Mouse (Mus musculus): ENCODE measurements around the gene Trpm1. TPM values are rescaled to one million over a fixed set of nuclear protein-coding genes. Genes with fewer than 3 reads are reported as not detected.

Gene Trpm1
- total RNA-seq, 2 experiments from 2014 or later: 0.27 to 0.35 TPM

DNA sequence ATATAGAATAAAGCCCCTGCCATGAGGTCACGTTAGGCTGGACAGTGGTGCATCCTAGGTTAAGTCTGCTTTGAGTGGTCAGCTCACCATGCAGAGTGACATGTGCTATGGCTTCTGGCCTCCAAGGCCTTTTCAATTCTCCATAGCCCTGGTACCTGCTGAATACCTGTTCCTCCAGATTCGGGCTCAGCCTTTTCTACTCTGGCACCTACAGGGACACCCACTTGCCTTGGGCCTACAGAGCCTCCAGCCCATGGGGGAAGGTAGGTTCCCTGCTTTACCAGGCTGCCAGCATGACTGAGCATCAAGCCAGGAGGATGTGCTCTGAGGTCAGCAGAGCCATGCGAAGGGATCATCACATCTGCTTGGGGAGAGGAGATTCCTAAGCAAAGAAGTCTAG lies 9.5 kb downstream of the Trpm1 start:
- no peak for DNase-seq (ENCODE audit: extremely low spot score in 1 of 2, low spot score in 1 of 2)

DNA sequence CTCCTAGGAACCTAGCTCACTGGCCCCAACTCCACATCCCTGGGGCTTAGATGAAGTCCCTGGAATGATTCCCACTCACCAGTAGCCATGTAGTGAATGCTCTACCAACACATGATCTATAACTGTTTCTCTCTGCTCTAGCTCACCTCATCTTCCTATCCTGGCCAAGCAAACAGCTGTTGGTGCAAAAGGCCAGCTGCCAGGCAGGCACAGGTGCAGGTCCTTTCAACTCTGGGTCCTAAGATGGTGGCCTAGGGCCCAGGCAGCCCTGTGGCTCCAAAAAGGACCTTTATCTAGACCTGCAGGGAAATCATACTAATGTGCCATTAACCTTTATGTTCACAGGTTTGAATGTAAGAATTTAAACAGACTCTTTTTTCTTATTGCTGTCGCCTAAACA lies 10.3 kb downstream of the Trpm1 start:
- no peak for DNase-seq (ENCODE audit: extremely low spot score in 1 of 2, low spot score in 1 of 2)

DNA sequence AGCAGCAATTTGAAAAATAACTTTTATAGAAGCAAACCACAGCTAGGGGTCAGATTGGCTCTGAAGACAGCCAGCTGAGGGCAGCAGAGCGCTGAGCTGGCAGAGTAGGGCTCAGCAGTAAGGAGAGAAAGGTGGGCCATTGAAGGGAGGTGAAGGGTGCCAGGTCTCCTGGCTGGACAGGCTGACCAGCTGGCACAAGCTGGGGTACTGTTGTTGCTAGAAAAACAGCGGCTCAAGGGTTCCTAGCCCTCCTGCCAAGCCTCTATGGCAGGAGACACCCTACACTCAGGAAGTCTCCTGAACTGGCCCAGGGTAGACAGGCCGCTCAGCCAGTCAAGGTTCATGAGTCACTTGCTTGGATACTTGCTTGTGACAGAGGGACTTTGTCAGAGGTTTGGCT lies 11.4 kb downstream of the Trpm1 start:
- peak in 1 of 2 experiments; percentile 68 for DNase-seq (ENCODE audit: extremely low spot score in 1 of 2, low spot score in 1 of 2)

DNA sequence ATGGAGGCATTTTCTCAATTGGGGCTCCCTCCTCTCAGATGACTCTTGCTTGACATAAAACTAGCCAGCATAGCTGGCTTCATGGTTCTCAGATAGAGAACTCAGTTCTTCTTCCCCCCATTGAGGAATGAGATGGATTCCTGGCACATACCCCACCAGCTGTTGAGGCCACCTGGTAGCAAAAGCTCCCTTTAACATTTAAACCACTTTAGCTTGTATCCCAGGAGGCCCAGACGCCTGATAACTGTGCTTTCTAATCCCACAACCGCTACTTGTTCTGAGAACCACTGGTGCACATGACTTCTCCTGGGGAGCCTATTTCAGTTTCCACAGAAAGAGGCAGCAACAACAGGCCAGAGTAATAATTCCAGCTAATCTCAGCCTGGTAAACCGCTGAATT lies 12.4 kb downstream of the Trpm1 start:
- DNase-seq (ENCODE audit: extremely low spot score in 1 of 2, low spot score in 1 of 2): no peak

DNA sequence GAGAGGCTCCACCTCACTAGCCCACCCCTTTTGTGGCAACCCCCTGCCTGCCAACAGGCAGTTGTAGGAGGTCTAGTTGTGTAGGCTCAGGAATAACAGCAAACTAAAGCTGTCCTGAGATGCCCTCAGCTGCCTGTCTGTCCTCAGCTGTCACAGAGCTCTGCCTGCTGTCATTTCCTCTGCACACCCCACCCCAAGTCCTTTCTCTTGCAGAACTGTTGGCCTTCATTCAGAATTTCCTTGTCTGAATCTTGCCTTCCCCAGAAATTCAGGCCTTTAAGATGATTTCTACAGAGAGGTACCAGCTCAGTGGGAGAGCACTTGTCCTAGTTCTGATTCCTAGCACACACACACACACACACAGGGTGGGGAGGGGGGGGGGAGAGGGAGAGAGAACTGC lies 13.1 kb downstream of the Trpm1 start:
- DNase-seq (ENCODE audit: extremely low spot score in 1 of 2, low spot score in 1 of 2): no peak

DNA sequence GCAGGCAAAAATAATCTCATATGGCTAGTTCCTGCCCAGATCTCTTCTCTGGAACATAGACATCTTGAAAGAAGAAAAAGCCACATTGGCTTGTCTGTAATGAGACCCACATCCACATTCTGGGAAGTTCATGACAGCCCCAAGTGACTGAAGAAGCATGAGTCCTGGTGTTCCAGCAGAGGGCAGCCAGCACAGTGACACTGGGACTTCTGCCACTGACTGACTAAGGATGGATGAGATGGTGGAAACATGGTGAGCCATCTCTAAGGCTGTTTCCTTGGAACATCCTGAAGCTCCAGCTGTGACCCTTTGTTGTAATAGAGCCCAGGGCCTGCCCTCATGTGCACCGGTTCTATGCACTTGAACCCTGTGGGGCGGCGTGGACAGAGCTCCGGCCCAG lies 25.7 kb downstream of the Trpm1 start:
- no peak for DNase-seq (ENCODE audit: extremely low spot score in 1 of 2, low spot score in 1 of 2)

DNA sequence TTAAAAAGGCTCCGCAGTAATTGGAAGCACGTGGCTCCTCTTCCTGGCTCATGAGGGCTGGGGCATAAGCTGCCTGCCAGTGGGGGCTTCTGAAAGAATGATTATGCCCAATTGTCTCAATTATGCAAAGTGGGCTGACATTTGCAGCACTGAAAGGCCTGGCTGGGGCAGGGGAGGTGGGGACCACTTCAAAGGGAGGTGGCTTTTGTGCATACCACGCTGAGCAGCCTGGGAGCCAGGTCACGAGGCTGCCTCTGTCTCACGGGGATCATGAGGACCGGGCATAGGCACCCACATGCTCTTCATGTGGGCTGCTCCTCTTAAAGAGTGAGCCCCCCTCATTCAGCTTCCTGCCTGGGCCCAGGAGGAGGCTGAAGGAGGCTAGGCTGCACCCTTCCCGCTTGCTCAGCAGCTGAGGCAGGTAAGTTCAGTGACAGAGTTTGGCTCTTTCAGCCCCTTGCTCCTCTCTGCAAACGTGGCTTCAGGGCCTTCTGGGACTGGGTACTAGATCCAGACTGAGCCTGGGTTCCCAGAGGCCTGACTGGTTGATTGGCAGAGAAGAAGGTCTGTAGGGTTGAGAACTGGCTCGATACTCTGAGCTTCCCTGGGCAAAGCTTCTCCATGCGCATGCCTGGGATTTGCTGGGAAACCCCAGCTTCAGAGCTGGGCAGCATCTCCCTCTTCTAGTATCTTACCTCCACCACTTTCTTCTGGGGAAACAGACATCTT lies 31.7 kb downstream of the Trpm1 start:
- DNase-seq (ENCODE audit: extremely low spot score in 1 of 2, low spot score in 1 of 2): no peak

DNA sequence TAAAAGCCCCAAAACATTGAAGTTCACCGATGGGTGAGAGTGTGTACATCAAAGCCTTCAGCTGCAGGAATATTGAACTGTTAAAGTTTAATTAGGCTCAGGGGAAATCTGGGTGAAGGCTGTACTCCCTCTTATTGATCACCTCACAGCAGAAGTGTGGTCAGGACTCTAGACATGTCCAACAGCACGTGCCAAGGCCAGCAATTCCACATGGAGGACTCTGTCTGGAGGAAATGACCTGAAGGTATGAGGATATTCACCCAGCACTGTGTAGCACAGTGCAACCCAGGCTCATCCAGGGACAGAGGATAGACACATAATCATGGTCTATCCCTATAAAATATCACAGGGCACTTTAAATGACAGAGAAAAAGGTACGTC lies 32.3 kb downstream of the Trpm1 start:
- no peak for DNase-seq (ENCODE audit: extremely low spot score in 1 of 2, low spot score in 1 of 2)

DNA sequence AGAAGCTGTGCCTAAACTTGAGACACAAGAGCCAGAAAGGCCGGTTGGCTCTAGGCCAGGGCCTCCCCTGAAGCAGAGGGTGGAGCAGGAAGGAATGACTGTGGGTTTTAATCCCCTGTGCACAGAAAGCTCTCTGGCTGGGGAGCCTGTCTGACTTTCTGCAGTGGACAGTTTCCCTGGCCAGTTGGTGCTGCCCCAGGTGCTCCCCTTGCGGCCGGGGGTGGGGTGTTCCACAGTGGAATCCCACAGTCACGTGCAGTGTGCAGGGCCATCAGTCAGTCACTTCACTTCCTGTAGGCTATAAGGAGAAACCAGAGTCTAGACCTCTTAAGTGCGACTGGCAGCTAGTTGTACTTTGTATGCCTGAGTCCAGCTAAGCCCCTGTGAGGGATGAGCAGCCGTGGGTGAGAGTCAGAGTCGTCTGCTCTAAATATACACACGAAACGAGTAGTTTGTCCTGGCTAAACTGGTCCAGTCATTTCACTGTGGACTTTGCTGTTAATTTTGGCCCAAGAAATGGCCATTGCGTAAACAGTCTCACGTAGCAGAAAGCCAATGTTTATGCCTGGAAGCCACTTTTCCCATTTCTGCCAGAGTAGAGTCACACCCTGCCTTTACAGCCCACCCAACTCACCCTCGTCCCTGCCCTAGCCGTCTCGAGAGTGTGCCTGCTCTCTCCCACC lies 38.8 kb downstream of the Trpm1 start:
- no peak for DNase-seq (ENCODE audit: extremely low spot score in 1 of 2, low spot score in 1 of 2)

DNA sequence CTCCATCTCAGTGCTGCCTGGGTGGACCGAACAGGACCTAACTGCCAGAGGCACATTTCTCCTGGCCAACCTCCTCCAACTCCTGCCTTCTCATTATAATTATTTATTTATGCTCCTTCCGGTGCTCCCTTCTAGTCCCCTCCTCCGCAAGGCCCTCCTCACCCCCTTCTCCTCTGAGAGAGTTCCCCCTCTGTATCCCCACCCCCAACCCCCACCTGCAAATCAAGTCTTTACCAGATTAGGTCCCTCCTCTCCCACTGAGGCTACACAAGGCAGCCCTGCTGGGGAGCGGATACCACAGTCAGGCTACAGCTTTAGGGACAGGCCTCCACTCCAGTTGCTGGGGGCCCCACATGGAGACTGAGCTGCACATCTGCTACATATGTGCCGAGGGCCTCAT lies 39.8 kb downstream of the Trpm1 start:
- DNase-seq (ENCODE audit: extremely low spot score in 1 of 2, low spot score in 1 of 2): no peak

DNA sequence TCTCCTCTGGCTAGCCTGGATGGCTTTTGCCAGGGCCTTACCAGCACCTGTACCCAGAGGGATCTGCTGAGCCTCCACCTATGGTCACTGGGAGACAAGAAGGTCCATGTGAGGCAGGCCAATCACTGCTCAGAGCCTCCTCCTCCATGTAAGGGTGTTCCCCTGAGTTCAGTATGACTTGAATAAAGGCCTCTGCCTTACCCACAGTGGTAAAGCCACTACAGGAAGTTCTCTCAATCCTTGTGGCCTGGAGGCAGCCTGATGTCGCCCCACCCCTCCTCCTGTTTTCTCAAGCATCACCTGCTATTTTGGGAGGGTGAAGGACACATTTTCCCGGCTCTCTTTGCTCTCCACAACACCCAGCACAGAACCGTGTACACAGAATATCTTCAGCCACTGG lies 42.5 kb downstream of the Trpm1 start:
- DNase-seq (ENCODE audit: extremely low spot score in 1 of 2, low spot score in 1 of 2): no peak

DNA sequence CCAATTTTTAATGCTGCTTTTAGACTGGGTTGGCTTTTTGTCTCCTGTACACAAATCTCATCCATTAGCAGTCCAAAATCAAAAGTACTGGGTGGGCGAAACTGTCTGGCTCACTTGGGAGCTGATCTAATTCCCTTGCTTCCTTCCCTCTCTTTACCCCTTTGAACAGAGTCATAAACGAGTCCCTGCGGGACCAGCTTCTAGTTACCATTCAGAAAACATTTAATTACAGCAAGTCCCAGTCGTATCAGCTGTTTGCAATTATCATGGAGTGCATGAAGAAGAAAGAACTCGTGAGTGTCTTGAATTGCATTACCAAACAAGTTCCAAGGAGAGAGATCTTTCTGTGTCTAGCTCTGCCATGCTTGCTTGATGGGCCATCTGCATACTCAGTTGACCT lies 55.1 kb downstream of the Trpm1 start:
- DNase-seq (ENCODE audit: extremely low spot score in 1 of 2, low spot score in 1 of 2): no peak

DNA sequence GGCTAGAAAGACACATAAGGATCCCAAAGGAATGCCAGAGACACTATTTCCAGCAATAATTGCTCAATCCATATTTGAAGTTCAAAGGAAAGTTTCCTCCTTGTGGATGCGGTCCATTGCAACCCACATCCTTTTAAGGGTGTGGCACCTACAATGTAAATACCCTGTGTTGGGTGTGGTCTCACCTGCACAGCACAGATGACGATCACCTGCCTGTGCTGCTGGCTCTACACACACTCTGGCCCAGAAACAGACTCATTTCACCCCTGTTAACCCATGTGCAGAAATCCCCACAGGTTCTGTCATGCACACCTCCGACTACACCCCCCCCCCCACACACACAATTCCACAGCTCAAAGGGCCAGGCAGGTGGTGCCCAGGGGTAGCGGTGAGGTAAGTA lies 59.2 kb downstream of the Trpm1 start:
- DNase-seq (ENCODE audit: extremely low spot score in 1 of 2, low spot score in 1 of 2): no peak

DNA sequence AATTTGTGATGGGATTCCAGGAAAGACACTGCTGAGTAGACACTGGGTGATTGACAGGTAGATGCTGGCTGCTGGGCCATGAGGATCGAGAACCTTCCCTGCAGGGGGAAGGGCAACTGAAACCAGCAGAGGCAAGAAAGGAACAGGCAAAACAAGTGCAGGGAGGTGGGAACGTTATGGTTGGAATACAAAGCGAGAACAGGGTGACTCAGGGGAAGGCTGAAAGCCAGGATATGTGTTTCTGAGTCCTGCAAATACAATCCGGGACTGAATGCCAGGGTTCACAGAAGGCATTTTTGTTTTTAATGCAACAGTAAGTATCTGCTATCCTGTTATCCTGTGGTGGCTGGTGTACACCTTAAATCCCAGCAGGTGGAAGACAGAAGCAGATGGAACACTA lies 60.4 kb downstream of the Trpm1 start:
- no peak for DNase-seq (ENCODE audit: extremely low spot score in 1 of 2, low spot score in 1 of 2)

DNA sequence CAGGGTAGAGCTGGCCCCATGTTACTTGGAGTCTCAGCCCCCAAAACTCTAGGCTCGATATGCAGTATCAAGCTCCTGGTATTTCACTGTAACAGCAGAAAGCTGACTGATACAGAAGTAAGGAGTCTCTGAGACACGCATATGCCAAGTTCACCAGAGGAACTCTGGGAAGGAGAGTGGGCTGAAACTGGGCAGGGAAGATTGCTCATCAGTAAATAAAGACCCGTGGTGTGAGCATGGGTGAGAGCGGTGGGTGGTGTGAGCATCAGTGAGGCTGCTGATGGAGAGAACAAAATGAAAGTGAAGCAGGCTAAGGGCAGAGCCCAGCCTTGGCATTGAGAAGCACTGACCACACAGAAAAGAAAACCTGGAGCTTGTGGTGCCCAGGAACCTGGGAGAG lies 62.0 kb downstream of the Trpm1 start:
- DNase-seq (ENCODE audit: extremely low spot score in 1 of 2, low spot score in 1 of 2): no peak

DNA sequence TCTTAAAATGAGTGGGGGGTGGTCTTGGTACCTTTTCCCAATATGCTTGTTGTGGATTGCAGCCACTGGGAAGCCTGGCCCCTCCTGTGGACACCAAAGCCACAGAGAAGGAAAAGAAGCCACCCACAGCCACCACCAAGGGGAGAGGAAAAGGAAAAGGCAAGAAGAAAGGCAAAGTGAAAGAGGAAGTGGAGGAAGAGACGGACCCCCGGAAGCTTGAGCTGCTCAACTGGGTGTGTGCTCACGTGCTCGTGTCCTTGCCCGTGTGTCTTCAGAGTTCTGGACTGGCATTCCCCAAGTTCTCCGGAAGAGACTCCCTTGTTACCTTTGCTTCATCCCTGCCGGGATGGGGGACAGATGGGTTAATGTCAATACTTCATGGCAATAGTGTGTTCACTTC lies 63.8 kb downstream of the Trpm1 start:
- DNase-seq (ENCODE audit: extremely low spot score in 1 of 2, low spot score in 1 of 2): no peak

DNA sequence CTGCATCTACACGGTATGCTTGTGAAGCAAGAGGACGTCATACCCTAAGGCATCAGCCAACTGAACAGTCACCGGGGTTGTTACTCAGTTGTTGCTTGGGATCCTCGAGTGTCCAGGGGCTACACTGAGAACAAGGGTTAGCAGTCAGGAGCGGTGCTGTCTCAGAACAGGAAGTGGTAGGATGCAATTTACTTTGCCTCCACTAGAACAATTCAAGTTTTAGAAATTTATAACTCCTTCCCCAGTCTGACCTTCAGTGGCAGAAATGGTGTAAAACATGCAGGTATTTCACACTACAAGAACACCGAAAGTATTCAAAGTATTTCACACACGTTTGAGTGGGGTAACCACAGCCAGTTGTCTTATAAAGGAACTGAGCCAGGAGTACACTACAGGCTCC lies 66.1 kb downstream of the Trpm1 start:
- no peak for DNase-seq (ENCODE audit: extremely low spot score in 1 of 2, low spot score in 1 of 2)

DNA sequence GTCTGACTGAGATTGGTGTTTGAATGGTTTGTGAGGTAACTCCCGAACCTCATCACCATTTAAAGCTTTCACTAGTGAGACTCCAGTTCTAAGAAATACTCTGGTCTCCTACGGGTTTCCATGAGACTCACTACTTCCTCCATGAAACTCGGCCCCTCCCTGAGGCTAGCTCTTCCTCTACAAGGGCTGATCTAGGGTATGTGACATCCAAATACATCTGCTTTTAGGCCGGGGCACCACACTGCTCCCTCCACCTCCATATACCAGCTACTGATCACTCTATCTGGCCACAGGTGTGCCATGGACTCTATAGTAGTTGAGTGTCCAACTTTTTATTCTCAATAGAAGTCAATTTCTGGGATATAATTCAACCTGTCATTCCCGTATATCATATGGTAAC lies 69.6 kb downstream of the Trpm1 start:
- no peak for DNase-seq (ENCODE audit: extremely low spot score in 1 of 2, low spot score in 1 of 2)

DNA sequence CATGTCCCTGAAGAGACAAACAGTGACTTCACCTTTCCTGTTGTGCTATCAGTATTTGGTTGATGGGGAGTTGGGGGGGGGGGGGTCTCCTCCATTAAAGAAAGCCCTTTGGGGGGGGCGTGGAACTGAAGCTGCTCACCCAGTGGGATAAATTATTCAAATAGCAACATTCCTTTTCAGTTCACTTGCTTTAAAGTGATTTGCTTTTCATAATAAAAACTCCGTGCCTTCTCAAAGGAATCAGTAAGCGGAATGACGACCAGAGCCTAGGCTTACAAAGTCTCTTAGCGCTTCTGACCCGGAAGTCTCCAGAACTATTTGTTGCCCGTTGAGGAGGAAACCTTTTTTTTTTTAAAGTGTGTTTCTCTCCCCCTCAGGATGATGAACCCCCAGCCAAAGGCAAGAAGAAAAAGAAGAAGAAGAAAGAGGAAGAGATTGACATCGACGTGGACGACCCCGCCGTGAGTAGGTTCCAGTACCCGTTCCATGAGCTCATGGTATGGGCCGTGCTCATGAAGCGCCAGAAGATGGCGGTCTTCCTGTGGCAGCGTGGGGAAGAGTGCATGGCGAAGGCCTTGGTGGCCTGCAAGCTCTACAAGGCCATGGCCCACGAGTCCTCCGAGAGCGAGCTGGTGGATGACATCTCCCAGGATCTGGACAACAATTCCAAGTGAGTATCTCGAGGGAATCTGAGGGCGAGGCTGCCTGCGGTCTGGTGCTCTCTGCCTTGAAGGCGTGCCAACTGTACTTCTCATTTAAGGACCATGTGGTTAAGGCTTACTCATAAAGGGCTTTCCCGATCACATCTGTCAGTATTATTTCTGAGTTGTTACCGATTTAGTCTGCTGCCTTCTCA lies 72.9 kb downstream of the Trpm1 start:
- no peak for DNase-seq (ENCODE audit: extremely low spot score in 1 of 2, low spot score in 1 of 2)

DNA sequence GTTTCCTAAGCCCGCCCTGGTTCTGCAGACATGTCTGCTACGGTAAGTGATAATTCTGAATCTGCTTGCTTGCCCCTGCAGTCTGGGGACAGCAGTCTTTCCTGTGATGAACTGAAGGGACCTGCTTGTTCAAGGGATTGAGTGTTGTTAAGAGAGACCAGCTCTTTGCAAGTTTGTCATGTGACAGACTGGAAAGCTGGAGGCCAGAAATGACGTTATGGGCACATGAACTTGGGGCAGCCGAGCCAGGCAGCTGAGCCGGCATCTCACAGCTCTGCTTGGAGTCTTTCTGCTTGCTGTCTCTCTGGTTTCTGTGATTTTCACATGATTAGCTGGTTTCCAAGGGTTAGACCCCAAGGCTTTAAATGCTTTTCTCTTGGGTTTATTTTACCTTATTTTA lies 74.0 kb downstream of the Trpm1 start:
- DNase-seq (ENCODE audit: extremely low spot score in 1 of 2, low spot score in 1 of 2): no peak

DNA sequence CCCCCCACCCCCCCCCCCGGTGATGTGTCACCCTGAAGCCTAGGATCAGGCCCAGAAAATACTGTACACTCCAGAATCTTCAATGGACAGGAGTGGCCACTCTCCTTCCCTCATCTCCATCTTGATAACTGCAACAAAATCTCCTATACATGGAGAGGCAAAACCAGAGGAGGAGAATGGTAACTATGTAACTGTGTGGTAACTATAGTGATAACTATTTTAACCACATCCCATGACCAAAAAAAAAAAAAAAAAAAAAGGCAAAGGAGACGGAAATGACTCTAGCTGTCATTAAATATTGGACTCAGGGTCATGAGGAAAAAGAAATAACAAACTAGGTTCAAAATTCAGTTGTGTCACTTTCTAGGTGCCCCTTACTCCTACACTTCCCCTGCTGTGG lies 74.7 kb downstream of the Trpm1 start:
- DNase-seq (ENCODE audit: extremely low spot score in 1 of 2, low spot score in 1 of 2): no peak

DNA sequence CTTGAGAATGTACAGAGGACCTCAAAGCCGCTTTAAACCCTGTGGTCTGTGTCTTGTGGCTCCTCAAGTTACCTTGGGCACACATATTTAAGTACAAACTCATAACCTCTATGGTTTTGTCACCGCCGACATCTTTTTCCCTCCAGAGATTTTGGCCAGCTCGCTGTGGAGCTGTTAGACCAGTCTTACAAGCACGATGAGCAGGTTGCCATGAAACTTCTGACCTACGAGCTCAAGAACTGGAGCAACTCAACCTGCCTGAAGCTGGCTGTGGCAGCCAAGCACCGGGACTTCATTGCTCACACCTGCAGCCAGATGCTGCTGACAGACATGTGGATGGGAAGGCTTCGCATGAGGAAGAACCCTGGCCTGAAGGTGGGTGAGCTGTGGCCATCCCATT lies 76.3 kb downstream of the Trpm1 start:
- DNase-seq (ENCODE audit: extremely low spot score in 1 of 2, low spot score in 1 of 2): no peak

All from layer of hippocampus, postnatal 25 days (tissue).